Mouse (Mus musculus): ENCODE results near the gene Rpp40.

Gene Rpp40

DNA sequence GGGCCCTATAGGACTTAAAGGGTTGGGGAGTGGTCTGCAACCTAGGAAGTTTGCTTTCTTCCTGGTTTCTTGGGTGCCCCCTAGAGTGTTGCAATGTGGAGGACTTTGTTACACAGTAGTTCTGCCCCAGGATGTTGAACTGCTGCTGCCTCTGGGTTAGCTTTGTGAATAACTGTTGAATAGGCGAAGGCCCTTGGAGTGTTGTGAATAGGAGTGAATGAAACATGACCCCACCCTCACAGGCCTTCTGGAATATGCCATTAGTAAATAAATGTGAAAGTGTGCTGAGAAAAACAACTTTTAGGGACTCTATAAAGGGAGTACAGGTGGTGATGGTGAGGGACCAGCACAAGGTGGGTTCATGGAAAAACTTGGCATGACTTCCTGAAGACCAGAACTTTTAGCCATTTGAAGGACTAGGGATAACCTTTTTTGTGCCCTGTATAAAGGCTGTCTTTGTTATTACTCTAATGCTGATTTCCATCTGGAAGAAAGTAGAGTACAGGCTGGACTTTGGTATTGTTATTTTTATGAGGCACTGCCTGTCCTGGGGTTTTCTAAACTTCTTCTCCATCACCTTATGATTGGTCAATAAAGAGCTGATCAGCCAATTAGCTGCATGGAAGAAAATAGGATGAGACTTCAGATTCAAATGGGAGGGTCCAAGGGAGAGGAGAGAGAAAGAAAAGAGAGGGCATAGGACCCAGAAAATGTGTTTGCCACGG lies 53.1 kb downstream of the Rpp40 start:
- no peak for DNase-seq (ENCODE audit: low read depth, low spot score)

DNA sequence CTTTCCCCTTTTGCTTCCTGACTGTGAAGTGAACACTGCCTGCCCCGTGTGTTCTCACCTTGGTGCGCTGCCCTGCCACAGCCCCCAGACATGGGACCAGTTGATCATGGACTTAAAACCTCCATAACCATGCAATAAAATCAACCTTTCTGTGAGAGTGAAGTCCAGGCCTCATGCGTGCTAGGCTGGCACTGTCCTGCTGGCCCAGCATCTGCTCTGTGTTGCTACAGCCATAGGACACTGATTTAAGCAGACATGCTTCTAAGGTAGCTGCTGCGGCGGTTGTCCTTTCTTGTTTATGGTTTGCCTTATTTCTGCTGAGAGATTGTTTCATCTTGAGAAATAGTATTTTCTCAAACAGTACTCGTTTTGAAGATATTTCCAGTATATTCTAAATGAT lies 54.6 kb downstream of the Rpp40 start:
- no peak for DNase-seq (ENCODE audit: low read depth, low spot score)

DNA sequence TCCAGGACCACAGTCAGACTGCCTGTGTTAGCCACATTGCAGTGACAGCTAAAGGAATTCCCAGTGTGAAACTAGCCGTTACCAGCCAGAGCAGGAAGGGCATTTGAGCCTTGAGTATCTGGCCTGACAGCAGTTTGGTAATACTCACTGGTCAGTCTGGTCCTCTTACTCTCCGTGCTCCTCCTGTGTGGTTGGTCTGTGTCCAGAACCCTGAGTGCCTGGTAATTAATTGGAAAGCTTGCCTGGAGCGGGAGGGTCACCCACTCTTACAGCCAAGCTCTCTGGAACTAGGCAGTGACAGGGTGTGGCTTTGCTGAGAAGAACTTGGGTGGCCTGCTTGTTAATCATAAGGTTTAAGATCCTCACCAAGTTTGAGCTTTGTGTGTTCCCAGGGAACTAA lies 57.5 kb downstream of the Rpp40 start:
- DNase-seq (ENCODE audit: low read depth, low spot score): peak; percentile 50

DNA sequence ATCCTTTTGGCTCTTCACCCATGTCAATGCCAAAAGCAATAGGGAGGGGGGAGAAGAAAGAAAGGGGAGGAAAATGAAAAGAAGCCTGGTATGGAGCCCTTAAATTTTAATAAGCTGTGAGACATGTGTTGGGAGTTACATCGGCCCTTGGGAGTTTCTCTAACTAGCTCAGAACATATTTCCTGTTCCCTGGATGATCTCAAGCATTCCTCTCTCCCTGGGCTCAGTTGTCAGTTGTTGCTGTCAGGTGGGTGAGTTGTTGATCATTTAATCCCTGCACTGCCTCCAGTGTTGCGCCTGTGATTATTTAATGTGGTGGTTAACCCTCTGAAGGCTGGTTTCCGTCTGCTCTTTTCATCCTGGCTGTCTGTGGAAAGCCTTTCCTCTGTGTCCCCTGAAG lies 60.9 kb downstream of the Rpp40 start:
- DNase-seq (ENCODE audit: low read depth, low spot score): no peak

Data from skeletal muscle tissue, adult 2 months (tissue).